Mouse (Mus musculus) effector memory CD4-positive, alpha-beta T cell, adult 5 months (primary cell): ENCODE data around the gene Htr5b. TPM values are rescaled to one million over a fixed set of nuclear protein-coding genes. Genes with fewer than 3 reads are reported as not detected.

Experiments
- polyA plus RNA-seq: library from polyadenylated mRNA; unstranded; fragments of 100-300 nt; shearing (Covaris generic); gene quantifications from one replicate; pipeline ENCODE4 v1.2.1, GENCODE M21; 2017

The Htr5b gene
- not detected for polyA plus RNA-seq

GRCm38 (mm10) chr1:121528399-121528720, at the start of gene Htr5b:
TSS of gene Htr5b (minus strand) at chr1:121528465.

GRCm38 (mm10) chr1:121567521-121568489, 39.5 kb upstream of the Htr5b start, which contains the start of gene Ddx18:
TSS of gene Ddx18 (minus strand) at chr1:121567989.

Other genes starting within 250 kb of the Htr5b start
- 33.1 TPM for gene Insig2, start 195.9 kb downstream of the Htr5b start, polyA plus RNA-seq
- 20.2 TPM for gene Ccdc93, start 97.4 kb downstream of the Htr5b start, polyA plus RNA-seq
- gene Ddx18, start 39.5 kb upstream of the Htr5b start, polyA plus RNA-seq = 65.7 TPM